Mouse (Mus musculus): ENCODE data around the gene Fer. TPM values are rescaled to one million over a fixed set of nuclear protein-coding genes. Genes with fewer than 3 reads are reported as not detected.

Gene Fer
- polyA plus RNA-seq, 1 experiment from 2014 or later: 23.1 TPM

GRCm38 (mm10) chr17:63967091-63967490, 104.2 kb downstream of the Fer start:
- H3K27me3 ChIP-seq (ENCODE audit: insufficient read depth, poor library complexity, severe bottlenecking): no peaks in the 10 kb centered on the region
- no peak overlapping the region for H3K4me3 ChIP-seq
- no peak overlapping the region for H3K27ac ChIP-seq
- H3K36me3 ChIP-seq: no peaks in the 10 kb centered on the region
- 89% methylated on average over 3 of the region's 3 CpGs for WGBS
- no peak for DNase-seq (ENCODE audit: low spot score)
- 0 out of 2 replicates have a peak, but pooled peaks cover 5% of the 10 kb centered on the region for H3K4me1 ChIP-seq (replicated peaks)
- H3K9me3 ChIP-seq: no peaks in the 10 kb centered on the region

- no peak overlapping the region for H3K4me3 ChIP-seq
- 79% methylated on average over 10 of the region's 10 CpGs for WGBS
- no peaks in the 10 kb centered on the region for H3K9me3 ChIP-seq
- H3K27me3 ChIP-seq (ENCODE audit: insufficient read depth, poor library complexity, severe bottlenecking): no peaks in the 10 kb centered on the region
- DNase-seq (ENCODE audit: low spot score): no peak
- 0 out of 2 replicates have a peak, but pooled peaks cover 5% of the 10 kb centered on the region for H3K4me1 ChIP-seq (replicated peaks)
- H3K27ac ChIP-seq: no peak overlapping the region; the same call in 1 of the 2 replicates
- no peaks in the 10 kb centered on the region for H3K36me3 ChIP-seq
Measured at GRCm38 (mm10) chr17:63969448-63969847, 106.6 kb downstream of the Fer start.

GRCm38 (mm10) chr17:63970239-63970638, 107.4 kb downstream of the Fer start:
- Histone ChIP-seq H3K9me3 (no peaks in the 10 kb centered on the region), H3K4me1 (replicated peaks) (0 out of 2 replicates have a peak, but pooled peaks cover 5% of the 10 kb centered on the region), H3K27me3 (ENCODE audit: insufficient read depth, poor library complexity, severe bottlenecking) (no peaks in the 10 kb centered on the region), H3K4me3 (no peak overlapping the region), H3K36me3 (no peaks in the 10 kb centered on the region), H3K27ac (no peak overlapping the region; the same call in 1 of the 2 replicates)
- DNase-seq (ENCODE audit: low spot score): no peak
- WGBS: 53% methylated on average over 5 of the region's 5 CpGs

- no peaks in the 10 kb centered on the region for H3K36me3 ChIP-seq
- H3K27me3 ChIP-seq (ENCODE audit: insufficient read depth, poor library complexity, severe bottlenecking): no peaks in the 10 kb centered on the region
- no peak overlapping the region for H3K27ac ChIP-seq
- H3K4me1 ChIP-seq (replicated peaks): 0 out of 2 replicates have a peak, but pooled peaks cover 5% of the 10 kb centered on the region
- H3K9me3 ChIP-seq: no peaks in the 10 kb centered on the region
- no peak overlapping the region for H3K4me3 ChIP-seq
- 83% methylated on average over 1 of the region's 1 CpGs for WGBS
- no peak for DNase-seq (ENCODE audit: low spot score)
Measured at GRCm38 (mm10) chr17:63970939-63971338, 108.1 kb downstream of the Fer start.

GRCm38 (mm10) chr17:63972181-63972580, 109.3 kb downstream of the Fer start:
- H3K9me3 ChIP-seq: no peaks in the 10 kb centered on the region
- DNase-seq (ENCODE audit: low spot score): no peak
- no peaks in the 10 kb centered on the region for H3K36me3 ChIP-seq
- WGBS: 87% methylated on average over 4 of the region's 4 CpGs
- H3K27ac ChIP-seq: no peak overlapping the region
- no peaks in the 10 kb centered on the region for H3K27me3 ChIP-seq (ENCODE audit: insufficient read depth, poor library complexity, severe bottlenecking)
- H3K4me1 ChIP-seq (replicated peaks): 0 out of 2 replicates have a peak, but pooled peaks cover 2% of the 10 kb centered on the region
- no peak overlapping the region for H3K4me3 ChIP-seq

GRCm38 (mm10) chr17:63973806-63974205, 110.9 kb downstream of the Fer start:
- DNase-seq (ENCODE audit: low spot score): no peak
- Histone ChIP-seq H3K4me1 (replicated peaks) (no peaks in the 10 kb centered on the region), H3K27me3 (ENCODE audit: insufficient read depth, poor library complexity, severe bottlenecking) (no peaks in the 10 kb centered on the region), H3K4me3 (no peak overlapping the region), H3K9me3 (no peaks in the 10 kb centered on the region), H3K36me3 (no peaks in the 10 kb centered on the region), H3K27ac (no peak overlapping the region)
- WGBS: 74% methylated on average over 5 of the region's 5 CpGs

GRCm38 (mm10) chr17:63974253-63974652, 111.4 kb downstream of the Fer start:
- WGBS: 87% methylated on average over 5 of the region's 5 CpGs
- DNase-seq (ENCODE audit: low spot score): no peak
- H3K4me1 ChIP-seq (replicated peaks): no peaks in the 10 kb centered on the region
- H3K27me3 ChIP-seq (ENCODE audit: insufficient read depth, poor library complexity, severe bottlenecking): no peaks in the 10 kb centered on the region
- H3K36me3 ChIP-seq: no peaks in the 10 kb centered on the region
- H3K4me3 ChIP-seq: no peak overlapping the region
- H3K27ac ChIP-seq: no peak overlapping the region
- H3K9me3 ChIP-seq: no peaks in the 10 kb centered on the region

- H3K36me3 ChIP-seq: peaks cover 4% of the 10 kb centered on the region; the same call in 1 of the 2 replicates
- WGBS: 92% methylated on average over 4 of the region's 4 CpGs
- H3K27me3 ChIP-seq (ENCODE audit: insufficient read depth, poor library complexity, severe bottlenecking): no peaks in the 10 kb centered on the region
- no peaks in the 10 kb centered on the region for H3K4me1 ChIP-seq (replicated peaks)
- H3K4me3 ChIP-seq: no peak overlapping the region
- no peaks in the 10 kb centered on the region for H3K9me3 ChIP-seq
- H3K27ac ChIP-seq: no peak overlapping the region
- DNase-seq (ENCODE audit: low spot score): no peak
Measured at GRCm38 (mm10) chr17:63978794-63979571, 116.1 kb downstream of the Fer start.

- Histone ChIP-seq H3K27ac (no peak overlapping the region), H3K4me3 (no peak overlapping the region), H3K27me3 (ENCODE audit: insufficient read depth, poor library complexity, severe bottlenecking) (no peaks in the 10 kb centered on the region), H3K9me3 (no peaks in the 10 kb centered on the region), H3K36me3 (peaks cover 4% of the 10 kb centered on the region; the same call in 1 of the 2 replicates), H3K4me1 (replicated peaks) (no peaks in the 10 kb centered on the region)
- WGBS: 90% methylated on average over 3 of the region's 3 CpGs
- no peak for DNase-seq (ENCODE audit: low spot score)
Measured at GRCm38 (mm10) chr17:63980167-63980566, 117.3 kb downstream of the Fer start.

GRCm38 (mm10) chr17:63988710-63989109, 125.8 kb downstream of the Fer start:
- WGBS: 84% methylated on average over 2 of the region's 2 CpGs
- H3K9me3 ChIP-seq: no peaks in the 10 kb centered on the region
- H3K4me3 ChIP-seq: no peak overlapping the region
- no peaks in the 10 kb centered on the region for H3K36me3 ChIP-seq
- no peak for DNase-seq (ENCODE audit: low spot score)
- no peaks in the 10 kb centered on the region for H3K27me3 ChIP-seq (ENCODE audit: insufficient read depth, poor library complexity, severe bottlenecking)
- no peaks in the 10 kb centered on the region for H3K4me1 ChIP-seq (replicated peaks)
- no peak overlapping the region for H3K27ac ChIP-seq

GRCm38 (mm10) chr17:63991160-63991559, 128.3 kb downstream of the Fer start:
- Histone ChIP-seq H3K4me3 (no peak overlapping the region), H3K9me3 (no peaks in the 10 kb centered on the region), H3K27me3 (ENCODE audit: insufficient read depth, poor library complexity, severe bottlenecking) (no peaks in the 10 kb centered on the region), H3K27ac (no peak overlapping the region), H3K36me3 (no peaks in the 10 kb centered on the region), H3K4me1 (replicated peaks) (no peaks in the 10 kb centered on the region)
- WGBS: 92% methylated on average over 3 of the region's 3 CpGs
- no peak for DNase-seq (ENCODE audit: low spot score)

GRCm38 (mm10) chr17:63995921-63996320, 133.1 kb downstream of the Fer start:
- Histone ChIP-seq H3K4me3 (no peak overlapping the region), H3K9me3 (no peaks in the 10 kb centered on the region), H3K4me1 (replicated peaks) (no peaks in the 10 kb centered on the region), H3K36me3 (no peaks in the 10 kb centered on the region), H3K27me3 (ENCODE audit: insufficient read depth, poor library complexity, severe bottlenecking) (no peaks in the 10 kb centered on the region), H3K27ac (no peak overlapping the region)
- WGBS: 93% methylated on average over 1 of the region's 1 CpGs
- no peak for DNase-seq (ENCODE audit: low spot score)

GRCm38 (mm10) chr17:63997643-63998042, 134.8 kb downstream of the Fer start:
- DNase-seq (ENCODE audit: low spot score): no peak
- Histone ChIP-seq H3K27ac (no peak overlapping the region), H3K36me3 (no peaks in the 10 kb centered on the region), H3K27me3 (ENCODE audit: insufficient read depth, poor library complexity, severe bottlenecking) (no peaks in the 10 kb centered on the region), H3K4me3 (no peak overlapping the region), H3K9me3 (no peaks in the 10 kb centered on the region), H3K4me1 (replicated peaks) (no peaks in the 10 kb centered on the region)
- 92% methylated on average over 6 of the region's 6 CpGs for WGBS

Data from hindbrain, embryonic 10.5 days (tissue).